Mouse (Mus musculus): ENCODE results near the gene Gm49384. TPM values are rescaled to one million over a fixed set of nuclear protein-coding genes. Genes with fewer than 3 reads are reported as not detected.

Gene Gm49384
- polyA plus RNA-seq, 1 experiment = not detected

DNA sequence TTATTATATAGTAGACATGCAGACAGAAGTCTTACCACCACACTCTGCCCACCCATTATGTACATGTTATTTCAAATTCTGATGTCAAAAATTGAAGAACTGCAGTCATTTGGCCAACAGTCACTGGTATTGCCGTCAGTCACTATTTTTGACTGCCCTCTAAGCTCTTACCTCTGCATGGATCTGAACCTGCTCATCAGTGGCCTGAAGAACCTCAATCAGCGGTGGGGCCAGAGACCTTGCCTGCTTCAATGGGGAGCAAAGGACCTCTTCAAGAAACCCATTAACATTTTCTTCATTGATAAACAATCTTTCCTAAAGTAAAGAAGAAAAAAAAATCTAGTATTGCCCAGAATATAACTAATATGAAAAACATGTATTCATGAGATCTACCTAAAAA lies 11.4 kb downstream of the Gm49384 start:
- TF ChIP-seq CTCF (IDR thresholded peaks at IDR 0.05; ENCODE audit: extremely low read depth, insufficient read length, insufficient replicate concordance, low read depth, low read length) (no peak), POLR2A (IDR thresholded peaks at IDR 0.05; ENCODE audit: low read depth, low read length) (no peak)
- no peaks in the 10 kb centered on the region; the same call in 1 of the 2 replicates for H3K4me1 ChIP-seq (ENCODE audit: control insufficient read depth, insufficient read depth, insufficient read length, low read length)
- no peaks in the 10 kb centered on the region for H3K27me3 ChIP-seq (ENCODE audit: control insufficient read depth, insufficient read depth, low read length)
- H3K4me3 ChIP-seq (ENCODE audit: low read depth, low read length) = no peak overlapping the region
- peaks cover 8% of the 10 kb centered on the region for H3K36me3 ChIP-seq (ENCODE audit: control insufficient read depth, insufficient read depth, low read length)
- no peak overlapping the region for H3K27ac ChIP-seq (ENCODE audit: insufficient read depth, low read depth, low read length)
- 93% methylated on average over 2 of the region's 2 CpGs for WGBS

- WGBS = 84% methylated on average over 5 of the region's 5 CpGs
- H3K36me3 ChIP-seq (ENCODE audit: control insufficient read depth, insufficient read depth, low read length) = peaks cover 8% of the 10 kb centered on the region
- TF ChIP-seq CTCF (IDR thresholded peaks at IDR 0.05; ENCODE audit: extremely low read depth, insufficient read length, insufficient replicate concordance, low read depth, low read length) (no peak), POLR2A (IDR thresholded peaks at IDR 0.05; ENCODE audit: low read depth, low read length) (no peak)
- H3K4me1 ChIP-seq (ENCODE audit: control insufficient read depth, insufficient read depth, insufficient read length, low read length) = peaks cover 7% of the 10 kb centered on the region; the same call in 1 of the 2 replicates
- no peaks in the 10 kb centered on the region for H3K27me3 ChIP-seq (ENCODE audit: control insufficient read depth, insufficient read depth, low read length)
- no peak overlapping the region for H3K27ac ChIP-seq (ENCODE audit: insufficient read depth, low read depth, low read length)
- no peak overlapping the region for H3K4me3 ChIP-seq (ENCODE audit: low read depth, low read length)
Observed at GRCm38 (mm10) chr12:69191396-69191795, 12.7 kb downstream of the Gm49384 start.

- WGBS = 94% methylated on average over 1 of the region's 1 CpGs
- Histone ChIP-seq H3K36me3 (ENCODE audit: control insufficient read depth, insufficient read depth, low read length) (peaks cover 8% of the 10 kb centered on the region), H3K4me1 (ENCODE audit: control insufficient read depth, insufficient read depth, insufficient read length, low read length) (peaks cover 7% of the 10 kb centered on the region; the same call in 1 of the 2 replicates), H3K27me3 (ENCODE audit: control insufficient read depth, insufficient read depth, low read length) (no peaks in the 10 kb centered on the region), H3K4me3 (ENCODE audit: low read depth, low read length) (no peak overlapping the region), H3K27ac (ENCODE audit: insufficient read depth, low read depth, low read length) (no peak overlapping the region)
- no peak for TF ChIP-seq POLR2A (IDR thresholded peaks at IDR 0.05; ENCODE audit: low read depth, low read length)
- TF ChIP-seq CTCF (IDR thresholded peaks at IDR 0.05; ENCODE audit: extremely low read depth, insufficient read length, insufficient replicate concordance, low read depth, low read length) = no peak
Observed at GRCm38 (mm10) chr12:69190522-69190921, 13.5 kb downstream of the Gm49384 start.

- WGBS = 88% methylated on average over 9 of the region's 9 CpGs
- TF ChIP-seq POLR2A (IDR thresholded peaks at IDR 0.05; ENCODE audit: low read depth, low read length) (no peak), CTCF (IDR thresholded peaks at IDR 0.05; ENCODE audit: extremely low read depth, insufficient read length, insufficient replicate concordance, low read depth, low read length) (no peak)
- H3K36me3 ChIP-seq (ENCODE audit: control insufficient read depth, insufficient read depth, low read length) = peaks cover 8% of the 10 kb centered on the region
Observed at GRCm38 (mm10) chr12:69190074-69190473, 14.0 kb downstream of the Gm49384 start.

DNA sequence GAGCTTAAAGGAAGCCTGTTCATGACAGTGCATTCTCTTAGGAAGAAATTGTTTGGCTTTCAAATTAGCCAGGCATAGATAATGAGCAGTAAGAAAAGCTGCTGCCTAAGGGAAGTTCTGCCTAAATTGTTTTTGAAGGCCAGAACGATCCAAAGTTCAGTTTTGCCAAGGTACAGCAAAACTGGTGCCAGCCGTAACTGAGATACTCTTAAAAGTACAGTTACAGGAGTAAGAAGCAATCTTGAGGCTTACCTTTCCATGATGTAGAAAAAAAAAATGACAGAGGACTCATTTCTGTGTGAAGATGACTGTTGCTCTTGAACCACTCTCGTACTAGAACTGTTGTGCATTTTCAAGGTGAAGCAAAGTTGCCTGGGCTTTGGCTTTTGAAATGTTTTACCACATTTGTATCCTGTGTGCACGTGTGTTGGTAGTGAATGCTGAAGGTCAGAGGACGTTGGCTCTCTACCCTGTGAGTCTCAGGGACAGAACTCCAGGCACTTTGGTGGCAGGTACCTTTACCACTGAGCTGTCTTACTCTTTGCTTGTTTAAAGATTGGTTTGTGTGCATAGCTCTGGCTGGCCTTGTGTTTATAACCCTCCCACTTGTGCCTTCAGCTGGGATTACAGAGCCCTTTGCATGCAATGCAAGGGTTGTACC lies 17.1 kb downstream of the Gm49384 start:
- Histone ChIP-seq H3K4me3 (ENCODE audit: low read depth, low read length) (no peak overlapping the region), H3K27me3 (ENCODE audit: control insufficient read depth, insufficient read depth, low read length) (no peaks in the 10 kb centered on the region), H3K36me3 (ENCODE audit: control insufficient read depth, insufficient read depth, low read length) (peaks cover 10% of the 10 kb centered on the region), H3K27ac (ENCODE audit: insufficient read depth, low read depth, low read length) (peak overlapping the region; percentile 54), H3K4me1 (ENCODE audit: control insufficient read depth, insufficient read depth, insufficient read length, low read length) (peaks cover 10% of the 10 kb centered on the region; the same call in 1 of the 2 replicates)
- no peak for TF ChIP-seq POLR2A (IDR thresholded peaks at IDR 0.05; ENCODE audit: low read depth, low read length)
- TF ChIP-seq CTCF (IDR thresholded peaks at IDR 0.05; ENCODE audit: extremely low read depth, insufficient read length, insufficient replicate concordance, low read depth, low read length) = no peak
- 19% methylated on average over 5 of the region's 5 CpGs for WGBS

More at GRCm38 (mm10) chr12:69190074-69190473, 14.0 kb downstream of the Gm49384 start:
- Histone ChIP-seq H3K4me1 (ENCODE audit: control insufficient read depth, insufficient read depth, insufficient read length, low read length) (peaks cover 10% of the 10 kb centered on the region; the same call in 1 of the 2 replicates), H3K4me3 (ENCODE audit: low read depth, low read length) (no peak overlapping the region), H3K27me3 (ENCODE audit: control insufficient read depth, insufficient read depth, low read length) (no peaks in the 10 kb centered on the region), H3K27ac (ENCODE audit: insufficient read depth, low read depth, low read length) (no peak overlapping the region)

GRCm38 (mm10) chr12:69185371-69185770 lies 18.7 kb downstream of the Gm49384 start:
- no peak for TF ChIP-seq POLR2A (IDR thresholded peaks at IDR 0.05; ENCODE audit: low read depth, low read length)
- no peak for TF ChIP-seq CTCF (IDR thresholded peaks at IDR 0.05; ENCODE audit: extremely low read depth, insufficient read length, insufficient replicate concordance, low read depth, low read length)
- peaks cover 10% of the 10 kb centered on the region; the same call in 1 of the 2 replicates for H3K4me1 ChIP-seq (ENCODE audit: control insufficient read depth, insufficient read depth, insufficient read length, low read length)
- 23% methylated on average over 7 of the region's 7 CpGs for WGBS
- peak overlapping the region; percentile 73 for H3K27ac ChIP-seq (ENCODE audit: insufficient read depth, low read depth, low read length)
- peaks cover 12% of the 10 kb centered on the region for H3K36me3 ChIP-seq (ENCODE audit: control insufficient read depth, insufficient read depth, low read length)
- H3K27me3 ChIP-seq (ENCODE audit: control insufficient read depth, insufficient read depth, low read length) = no peaks in the 10 kb centered on the region
- H3K4me3 ChIP-seq (ENCODE audit: low read depth, low read length) = peak overlapping the region; percentile 84

All from small intestine, adult 2 months (tissue).